Mouse (Mus musculus): ENCODE results near the gene Cers6. TPM values are rescaled to one million over a fixed set of nuclear protein-coding genes. Genes with fewer than 3 reads are reported as not detected.

The Cers6 gene
- polyA plus RNA-seq, 1 experiment from 2014 or later, result 25.4 TPM

DNA sequence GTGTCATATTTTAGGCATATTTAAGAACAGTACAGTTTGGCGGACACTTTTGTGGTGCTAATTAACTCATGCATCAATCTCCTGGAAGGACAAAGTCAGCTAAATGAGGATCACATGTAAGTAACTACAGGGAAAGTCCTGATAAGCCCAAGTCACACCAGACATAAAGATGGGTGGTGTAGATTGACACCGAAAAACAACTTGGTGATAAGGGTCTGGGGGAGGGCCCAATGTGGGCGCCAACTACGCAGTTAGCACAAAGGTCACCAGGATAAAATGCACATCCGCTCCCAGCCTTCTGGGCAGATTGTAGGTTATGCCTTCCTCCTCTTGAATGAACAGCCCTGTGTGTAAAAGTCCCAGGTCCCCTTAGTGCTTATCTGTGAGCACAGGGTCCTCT is 131.4 kb downstream of the Cers6 start:
- Histone ChIP-seq H3K36me3 (no peaks in the 10 kb centered on the region), H3K27ac (ENCODE audit: poor library complexity, severe bottlenecking) (no peak overlapping the region), H3K4me1 (replicated peaks) (no peaks in the 10 kb centered on the region), H3K4me3 (no peak overlapping the region), H3K9me3 (replicated peaks) (peaks cover 4% of the 10 kb centered on the region; the same call in 1 of the 2 replicates), H3K9ac (no peak overlapping the region), H3K4me2 (no peak overlapping the region), H3K27me3 (replicated peaks) (no peaks in the 10 kb centered on the region)
- ATAC-seq (ENCODE audit: insufficient number of reproducible peaks, low FRiP score), result no peak
- WGBS, result 72% methylated on average over 5 of the region's 5 CpGs

DNA sequence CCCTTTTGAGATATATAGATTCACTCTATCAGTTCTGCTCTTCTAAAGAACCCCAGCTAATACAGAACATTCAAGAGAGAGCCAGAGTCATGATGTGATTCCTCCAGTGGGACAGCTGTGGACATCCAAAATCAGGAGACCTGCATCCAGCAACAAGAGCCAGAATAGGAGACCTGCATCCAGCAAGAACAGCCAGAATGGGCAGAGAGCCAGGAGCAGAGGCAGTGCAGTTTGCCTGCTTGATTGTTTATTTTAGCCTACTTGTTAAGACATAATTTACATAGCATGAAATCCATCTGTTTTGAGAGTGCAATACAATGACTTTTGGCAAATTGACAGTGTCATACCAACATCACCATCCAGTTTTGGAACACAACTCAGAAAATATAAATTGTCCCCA is 133.2 kb downstream of the Cers6 start:
- Histone ChIP-seq H3K27me3 (replicated peaks) (no peaks in the 10 kb centered on the region), H3K9me3 (replicated peaks) (peaks cover 4% of the 10 kb centered on the region; the same call in 1 of the 2 replicates), H3K9ac (no peak overlapping the region), H3K4me1 (replicated peaks) (no peaks in the 10 kb centered on the region), H3K4me3 (no peak overlapping the region), H3K4me2 (no peak overlapping the region), H3K36me3 (no peaks in the 10 kb centered on the region), H3K27ac (ENCODE audit: poor library complexity, severe bottlenecking) (no peak overlapping the region)
- no peak for ATAC-seq (ENCODE audit: insufficient number of reproducible peaks, low FRiP score)

GRCm38 (mm10) chr2:68995723-68996122 is 134.5 kb downstream of the Cers6 start:
- Histone ChIP-seq H3K27ac (ENCODE audit: poor library complexity, severe bottlenecking) (no peak overlapping the region), H3K4me2 (no peak overlapping the region), H3K4me3 (no peak overlapping the region), H3K27me3 (replicated peaks) (no peaks in the 10 kb centered on the region), H3K9me3 (replicated peaks) (peaks cover 4% of the 10 kb centered on the region; the same call in 1 of the 2 replicates), H3K36me3 (no peaks in the 10 kb centered on the region), H3K9ac (no peak overlapping the region), H3K4me1 (replicated peaks) (no peaks in the 10 kb centered on the region)
- ATAC-seq (ENCODE audit: insufficient number of reproducible peaks, low FRiP score), result no peak

DNA sequence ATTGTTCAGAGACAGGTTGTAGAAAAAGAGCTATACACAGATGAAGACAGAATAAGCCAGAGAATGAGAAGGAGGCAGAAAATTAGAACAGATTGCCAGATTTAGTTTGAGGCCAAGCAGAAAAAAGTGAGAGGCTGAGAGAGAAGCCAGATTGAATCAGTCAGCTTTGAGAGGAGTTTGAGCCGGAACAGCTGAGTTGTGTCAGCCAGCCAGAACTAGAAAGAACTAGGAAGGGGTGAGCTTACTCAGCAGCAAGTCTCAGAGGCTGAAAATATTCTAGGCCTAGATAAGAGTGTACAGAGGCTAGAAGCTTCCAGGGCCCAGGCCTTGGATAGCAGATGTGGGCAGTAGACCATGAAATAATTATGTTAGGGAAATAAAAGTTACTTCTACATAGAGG is 135.0 kb downstream of the Cers6 start:
- Histone ChIP-seq H3K9ac (no peak overlapping the region), H3K36me3 (no peaks in the 10 kb centered on the region), H3K27ac (ENCODE audit: poor library complexity, severe bottlenecking) (no peak overlapping the region), H3K4me1 (replicated peaks) (no peaks in the 10 kb centered on the region), H3K4me3 (no peak overlapping the region), H3K27me3 (replicated peaks) (no peaks in the 10 kb centered on the region), H3K9me3 (replicated peaks) (peaks cover 4% of the 10 kb centered on the region; the same call in 1 of the 2 replicates), H3K4me2 (no peak overlapping the region)
- ATAC-seq (ENCODE audit: insufficient number of reproducible peaks, low FRiP score), result no peak
- WGBS, result 67% methylated on average over 1 of the region's 1 CpGs

DNA sequence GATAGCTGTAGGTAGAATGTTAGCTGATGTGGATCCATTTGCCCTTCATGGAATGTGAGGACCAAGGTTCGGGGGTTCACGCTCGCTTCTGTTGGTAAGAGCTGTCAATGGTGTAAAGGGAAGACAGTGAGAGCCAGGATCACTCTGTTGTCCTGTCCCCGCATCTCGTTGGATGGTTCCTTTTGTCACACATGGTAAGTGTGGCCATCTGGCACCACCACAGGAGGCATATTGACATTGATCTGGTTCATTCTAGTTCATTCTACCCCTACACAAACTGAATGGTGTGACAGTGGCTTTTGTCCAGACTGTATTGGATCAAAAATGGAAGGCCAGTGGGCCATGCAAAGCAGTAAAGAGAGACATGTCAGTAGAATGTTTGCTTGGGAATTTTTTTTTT is 142.8 kb downstream of the Cers6 start:
- H3K4me2 ChIP-seq, result no peak overlapping the region
- no peak overlapping the region for H3K9ac ChIP-seq
- H3K27me3 ChIP-seq (replicated peaks), result no peaks in the 10 kb centered on the region
- WGBS, result 85% methylated on average over 5 of the region's 5 CpGs
- H3K4me1 ChIP-seq (replicated peaks), result no peaks in the 10 kb centered on the region
- H3K4me3 ChIP-seq, result no peak overlapping the region
- H3K36me3 ChIP-seq, result peaks cover 4% of the 10 kb centered on the region; the same call in 1 of the 2 replicates
- ATAC-seq (ENCODE audit: insufficient number of reproducible peaks, low FRiP score), result no peak
- no peak overlapping the region for H3K27ac ChIP-seq (ENCODE audit: poor library complexity, severe bottlenecking)
- H3K9me3 ChIP-seq (replicated peaks), result 0 out of 2 replicates have a peak, but pooled peaks cover 2% of the 10 kb centered on the region

DNA sequence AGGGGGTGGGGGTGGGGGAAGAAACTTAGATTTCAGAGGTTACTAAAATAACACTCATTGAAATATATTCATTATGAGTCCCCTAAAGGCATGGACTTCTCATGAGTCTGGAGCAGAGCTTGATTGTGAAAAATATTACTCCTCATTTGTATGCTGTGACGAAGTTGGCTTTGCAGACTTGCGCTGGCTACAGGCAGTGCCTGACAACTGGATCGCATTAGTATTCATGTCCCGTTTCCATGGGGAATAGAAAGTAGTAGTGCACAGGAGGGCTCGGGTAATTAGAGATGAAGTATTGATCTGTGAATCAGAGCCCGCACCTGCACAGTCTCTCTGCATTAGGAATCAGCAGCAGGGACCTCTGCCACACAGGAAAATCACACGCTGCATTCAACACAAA is 150.2 kb downstream of the Cers6 start:
- Histone ChIP-seq H3K4me1 (replicated peaks) (peaks cover 26% of the 10 kb centered on the region), H3K9me3 (replicated peaks) (no peaks in the 10 kb centered on the region), H3K27me3 (replicated peaks) (no peaks in the 10 kb centered on the region), H3K4me3 (no peak overlapping the region), H3K4me2 (no peak overlapping the region), H3K36me3 (no peaks in the 10 kb centered on the region), H3K27ac (ENCODE audit: poor library complexity, severe bottlenecking) (no peak overlapping the region), H3K9ac (no peak overlapping the region)
- ATAC-seq (ENCODE audit: insufficient number of reproducible peaks, low FRiP score), result no peak
- 83% methylated on average over 7 of the region's 7 CpGs for whole genome bisulfite sequencing

DNA sequence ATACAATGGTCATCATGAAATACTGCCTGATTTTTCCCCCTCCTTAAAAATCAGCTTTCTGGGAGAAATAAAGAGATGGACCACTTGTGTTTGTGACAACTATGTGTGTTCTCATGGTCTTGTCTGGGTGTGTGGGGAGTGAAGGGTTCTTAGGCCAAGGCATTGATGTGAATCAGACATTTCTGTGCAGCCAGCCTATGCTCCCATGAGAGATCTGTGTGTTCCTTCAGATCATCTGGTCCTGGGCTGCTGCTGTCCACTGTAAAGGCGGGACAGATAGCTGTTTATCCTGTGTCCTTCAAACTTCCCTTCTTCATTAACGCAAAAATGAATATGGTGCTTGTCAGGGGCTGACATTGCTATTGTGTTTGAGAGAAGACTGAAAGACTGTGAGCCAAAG is 150.6 kb downstream of the Cers6 start:
- 71% methylated on average over 2 of the region's 2 CpGs for whole genome bisulfite sequencing
- ATAC-seq (ENCODE audit: insufficient number of reproducible peaks, low FRiP score), result no peak
- no peak overlapping the region for H3K9ac ChIP-seq
- H3K4me1 ChIP-seq (replicated peaks), result peaks cover 26% of the 10 kb centered on the region
- H3K27ac ChIP-seq (ENCODE audit: poor library complexity, severe bottlenecking), result no peak overlapping the region
- H3K27me3 ChIP-seq (replicated peaks), result no peaks in the 10 kb centered on the region
- no peak overlapping the region for H3K4me3 ChIP-seq
- H3K9me3 ChIP-seq (replicated peaks), result no peaks in the 10 kb centered on the region
- H3K36me3 ChIP-seq, result no peaks in the 10 kb centered on the region
- no peak overlapping the region for H3K4me2 ChIP-seq

- Histone ChIP-seq H3K27ac (ENCODE audit: poor library complexity, severe bottlenecking) (no peak overlapping the region), H3K9me3 (replicated peaks) (no peaks in the 10 kb centered on the region), H3K4me2 (no peak overlapping the region), H3K27me3 (replicated peaks) (no peaks in the 10 kb centered on the region), H3K36me3 (no peaks in the 10 kb centered on the region), H3K9ac (no peak overlapping the region), H3K4me1 (replicated peaks) (peaks cover 29% of the 10 kb centered on the region), H3K4me3 (no peak overlapping the region)
- WGBS, result 85% methylated on average over 9 of the region's 9 CpGs
- ATAC-seq (ENCODE audit: insufficient number of reproducible peaks, low FRiP score), result no peak
Measured at GRCm38 (mm10) chr2:69014241-69014640, 153.0 kb downstream of the Cers6 start.

GRCm38 (mm10) chr2:69015172-69015724 is 154.0 kb downstream of the Cers6 start:
- Histone ChIP-seq H3K4me1 (replicated peaks) (peaks cover 31% of the 10 kb centered on the region), H3K9ac (no peak overlapping the region), H3K4me2 (no peak overlapping the region), H3K4me3 (no peak overlapping the region), H3K27ac (ENCODE audit: poor library complexity, severe bottlenecking) (no peak overlapping the region), H3K36me3 (no peaks in the 10 kb centered on the region), H3K9me3 (replicated peaks) (no peaks in the 10 kb centered on the region), H3K27me3 (replicated peaks) (no peaks in the 10 kb centered on the region)
- 83% methylated on average over 9 of the region's 9 CpGs for WGBS
- ATAC-seq (ENCODE audit: insufficient number of reproducible peaks, low FRiP score), result no peak

DNA sequence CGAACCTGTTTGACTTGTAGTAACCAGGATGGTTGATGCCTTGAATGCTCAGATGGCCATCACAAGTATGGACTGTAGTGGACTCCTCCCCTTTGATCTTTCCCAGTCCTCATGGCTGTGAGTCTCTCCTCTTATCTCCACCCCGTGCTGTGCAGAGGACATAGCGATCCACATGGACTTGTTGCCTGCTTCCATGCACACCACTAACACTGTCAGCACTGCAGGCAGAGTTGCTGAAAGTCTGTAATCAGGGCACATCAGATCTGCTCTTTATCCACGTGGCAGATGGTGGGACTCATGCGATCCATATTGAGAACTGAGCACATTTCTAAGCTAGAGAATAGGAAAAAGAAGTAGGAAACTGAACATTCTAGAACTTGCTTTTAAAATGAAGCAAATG is 154.6 kb downstream of the Cers6 start:
- ATAC-seq (ENCODE audit: insufficient number of reproducible peaks, low FRiP score), result no peak
- no peaks in the 10 kb centered on the region for H3K9me3 ChIP-seq (replicated peaks)
- 36% methylated on average over 5 of the region's 5 CpGs for WGBS

DNA sequence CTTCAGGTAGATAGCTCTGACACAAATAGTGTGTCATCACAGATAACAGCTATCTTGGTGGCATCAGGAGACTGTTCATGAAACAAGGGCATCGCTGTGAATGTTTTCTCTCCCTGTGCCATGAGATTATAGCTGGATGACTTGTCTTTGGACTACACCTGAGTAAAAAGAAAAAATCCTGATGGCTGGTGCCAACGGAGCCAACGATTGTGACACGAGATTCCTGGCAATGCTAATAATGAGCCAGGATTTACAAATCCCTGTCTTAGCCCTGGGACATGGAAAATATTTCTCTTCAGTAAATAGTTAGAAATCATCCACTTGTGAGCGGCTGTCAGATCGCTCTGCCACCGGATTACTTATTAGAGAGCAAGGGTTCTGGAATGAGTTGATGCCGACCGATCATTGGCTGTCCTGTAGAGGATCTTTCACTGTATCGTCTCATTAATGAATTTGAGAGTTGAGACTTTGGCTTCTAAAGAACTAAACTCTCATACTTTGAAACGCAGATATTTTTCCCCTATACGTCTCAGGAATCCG is 157.9 kb downstream of the Cers6 start:
- no peak overlapping the region for H3K4me3 ChIP-seq
- H3K4me2 ChIP-seq, result no peak overlapping the region
- ATAC-seq (ENCODE audit: insufficient number of reproducible peaks, low FRiP score), result no peak
- H3K9me3 ChIP-seq (replicated peaks), result no peaks in the 10 kb centered on the region
- no peak overlapping the region for H3K9ac ChIP-seq
- peaks cover 14% of the 10 kb centered on the region for H3K4me1 ChIP-seq (replicated peaks)
- 88% methylated on average over 13 of the region's 13 CpGs for WGBS
- H3K36me3 ChIP-seq, result no peaks in the 10 kb centered on the region
- H3K27me3 ChIP-seq (replicated peaks), result no peaks in the 10 kb centered on the region
- H3K27ac ChIP-seq (ENCODE audit: poor library complexity, severe bottlenecking), result no peak overlapping the region

More for the DNA sequence above, 154.6 kb downstream of the Cers6 start:
- no peak overlapping the region for H3K27ac ChIP-seq (ENCODE audit: poor library complexity, severe bottlenecking)
- no peaks in the 10 kb centered on the region for H3K27me3 ChIP-seq (replicated peaks)
- H3K36me3 ChIP-seq, result no peaks in the 10 kb centered on the region
- H3K4me3 ChIP-seq, result no peak overlapping the region
- peaks cover 29% of the 10 kb centered on the region for H3K4me1 ChIP-seq (replicated peaks)
- no peak overlapping the region for H3K4me2 ChIP-seq
- H3K9ac ChIP-seq, result no peak overlapping the region

All from heart, embryonic 12.5 days (tissue).